Mouse (Mus musculus) gastrocnemius, postnatal 4 days (tissue): ENCODE measurements around the gene Pms1. TPM values are rescaled to one million over a fixed set of nuclear protein-coding genes. Genes with fewer than 3 reads are reported as not detected.
"Not testable (repeated sequence)": the region's sequence is repeated elsewhere in the genome, so short reads cannot be mapped to it uniquely, and the experiment has no call there.

ENCODE experiments used
- DNase-seq, 2 experiments: peaks; one replicate each; pipeline ENCODE4 v3.0.0; 2021 to 2022; ENCODE audit warnings: low spot score in 2 of 2, mixed read lengths in 2 of 2
- long read RNA-seq, 2 experiments: library from polyadenylated mRNA; stranded (forward); transcript quantifications; one replicate each; pipeline ENCODE4 v2.0.0; 2021
- total RNA-seq, 2 experiments: library from RNA; stranded (reverse); gene quantifications; 2 replicates each; pipeline ENCODE4 v1.2.3; 2021

Gene Pms1
- 10 to 100 TPM; 11.6 to 14.6 TPM for total RNA-seq
- long read RNA-seq, experiment 1, partial matches to known transcripts: 3 of 6 reads
- long read RNA-seq, experiment 1, other reads (novel, unspliced or antisense): 1 of 6 reads
- long read RNA-seq, experiment 2, partial matches to known transcripts: 0 of 3 reads
- long read RNA-seq, experiment 2, other reads (novel, unspliced or antisense): 0 of 3 reads

- DNase-seq: peak; percentile 86 to 94
Measured at GRCm38 (mm10) chr1:53296581-53297383, at the start of gene Pms1, which contains the start of the genes Ormdl1 and Gm28778. TSS of gene Pms1 (minus strand) at chr1:53297018. TSS of gene Ormdl1 (plus strand) at chr1:53297095. TSS of gene Gm28778 (plus strand) at chr1:53297111.

- no peak for DNase-seq
Measured at GRCm38 (mm10) chr1:53341071-53341470, 44.3 kb upstream of the Pms1 start.

- not testable (repeated sequence) for DNase-seq
Measured at GRCm38 (mm10) chr1:53337403-53337802, 40.6 kb upstream of the Pms1 start.

- no peak for DNase-seq
Measured at GRCm38 (mm10) chr1:53335465-53335864, 38.6 kb upstream of the Pms1 start.

- not testable (repeated sequence) for DNase-seq
Measured at GRCm38 (mm10) chr1:53333527-53333926, 36.7 kb upstream of the Pms1 start.

- no peak for DNase-seq
Measured at GRCm38 (mm10) chr1:53324827-53325494, 28.1 kb upstream of the Pms1 start.

GRCm38 (mm10) chr1:53324277-53324676 lies 27.5 kb upstream of the Pms1 start:
- no peak for DNase-seq

- DNase-seq: no peak
Measured at GRCm38 (mm10) chr1:53323254-53323653, 26.4 kb upstream of the Pms1 start.

- DNase-seq: no peak
Measured at GRCm38 (mm10) chr1:53321662-53322344, 25.0 kb upstream of the Pms1 start.

GRCm38 (mm10) chr1:53312989-53313967 lies 16.5 kb upstream of the Pms1 start, which contains the start of gene Osgepl1:
TSS of gene Osgepl1 (plus strand) at chr1:53313624.
- peak; percentile 68 to 87 for DNase-seq

GRCm38 (mm10) chr1:53300506-53300905 lies 3.7 kb upstream of the Pms1 start:
- DNase-seq: no peak

GRCm38 (mm10) chr1:53291197-53291596 lies 5.6 kb downstream of the Pms1 start:
- DNase-seq: no peak

GRCm38 (mm10) chr1:53272646-53273045 lies 24.2 kb downstream of the Pms1 start:
- DNase-seq: peak in 1 of 2 experiments; percentile 31

- no peak for DNase-seq
Measured at GRCm38 (mm10) chr1:53269901-53270300, 26.9 kb downstream of the Pms1 start.

- not testable (repeated sequence) for DNase-seq
Measured at GRCm38 (mm10) chr1:53264958-53265612, 31.7 kb downstream of the Pms1 start.

GRCm38 (mm10) chr1:53226063-53226462 lies 70.8 kb downstream of the Pms1 start:
- no peak for DNase-seq

GRCm38 (mm10) chr1:53225616-53226015 lies 71.2 kb downstream of the Pms1 start:
- no peak for DNase-seq

GRCm38 (mm10) chr1:53224775-53225174 lies 72.0 kb downstream of the Pms1 start:
- no peak for DNase-seq

- no peak for DNase-seq
Measured at GRCm38 (mm10) chr1:53210136-53210535, 86.7 kb downstream of the Pms1 start.
